30 mouse cellular contexts compared by ENCODE assay signal in the genomic region with DNA sequence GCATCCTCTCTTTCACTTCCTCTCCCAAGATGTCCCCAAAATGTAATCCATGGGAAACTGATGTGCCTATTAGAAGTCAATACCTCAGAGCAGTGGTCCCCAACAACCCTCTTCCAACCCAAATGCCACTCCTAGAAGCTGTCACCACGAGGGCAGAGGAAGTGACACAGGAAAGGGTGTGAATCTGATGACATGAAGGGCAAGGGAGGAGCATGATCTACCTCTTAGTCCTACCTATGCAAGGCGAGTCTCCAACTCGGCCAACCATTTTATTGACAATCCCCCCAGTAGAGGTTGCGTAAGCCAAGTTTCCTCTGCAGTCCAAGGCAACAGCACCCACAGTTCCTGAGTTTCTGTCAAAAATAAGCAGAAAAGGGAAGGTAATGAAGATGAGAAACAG. TPM values are rescaled to one million over a fixed set of nuclear protein-coding genes. Genes with fewer than 3 reads are reported as not detected.
DNase-seq lines count a peak whose midpoint lies in the region; ATAC-seq lines count a peak whose summit lies in the region.
"Had no signal": no experiment of that assay in that cellular context is flagged by ENCODE, and none has a peak within 500 bp of the region (broad histone marks: within the 10 kb centered on the region; RNA-seq: fewer than 3 reads in every experiment).

No protein-coding gene starts in this region.

- no peak for ATAC-seq in midbrain, embryonic 16.5 days
- peak; percentile 64 for ATAC-seq in megakaryocyte, adult 5-6 weeks (ENCODE audit: poor library complexity, severe bottlenecking)
- ATAC-seq: activated CD4-positive, CD25-positive, alpha-beta regulatory T cell, adult 4 months; forebrain, postnatal 0 days; hindbrain, embryonic 16.5 days; intestine, embryonic 15.5 days had no signal

- H3K4me1 ChIP-seq in midbrain, embryonic 10.5 days, result no peaks in the 10 kb centered on the region
- no peaks in the 10 kb centered on the region for H3K4me1 ChIP-seq in midbrain, embryonic 16.5 days (ENCODE audit: control insufficient read depth, insufficient read depth, low read length)
- H3K4me1 ChIP-seq: embryonic facial prominence, embryonic 12.5 days; embryonic facial prominence, embryonic 15.5 days; hindbrain, embryonic 10.5 days; hindbrain, embryonic 13.5 days; intestine, embryonic 15.5 days had no signal

- no peak overlapping the region for H3K9ac ChIP-seq in midbrain, embryonic 16.5 days (ENCODE audit: low read depth, low read length)
- H3K9ac ChIP-seq: embryonic facial prominence, embryonic 12.5 days; embryonic facial prominence, embryonic 15.5 days; forebrain, postnatal 0 days; hindbrain, embryonic 13.5 days; intestine, embryonic 15.5 days had no signal

- no peaks in the 10 kb centered on the region for H3K9me3 ChIP-seq in midbrain, embryonic 10.5 days (replicated peaks)
- H3K9me3 ChIP-seq in midbrain, embryonic 16.5 days (replicated peaks; ENCODE audit: control insufficient read depth, low read length, poor library complexity, severe bottlenecking), result no peaks in the 10 kb centered on the region
- H3K9me3 ChIP-seq: embryonic facial prominence, embryonic 12.5 days; embryonic facial prominence, embryonic 15.5 days; heart, embryonic 10.5 days; hindbrain, embryonic 10.5 days; hindbrain, embryonic 13.5 days; intestine, embryonic 15.5 days had no signal

- H3K4me3 ChIP-seq in midbrain, embryonic 10.5 days, result no peak overlapping the region
- H3K4me3 ChIP-seq in midbrain, embryonic 16.5 days (ENCODE audit: low read depth, low read length), result no peak overlapping the region
- H3K4me3 ChIP-seq: embryonic facial prominence, embryonic 12.5 days; embryonic facial prominence, embryonic 15.5 days; heart, adult 2 months; heart, embryonic 10.5 days; hindbrain, embryonic 10.5 days; hindbrain, embryonic 13.5 days; intestine, embryonic 15.5 days had no signal

- peak; percentile 74 for DNase-seq in heart, adult 11 months
- no peak for DNase-seq in heart, adult 18-20 months
- DNase-seq in midbrain, embryonic 10.5 days (ENCODE audit: low spot score), result peak; percentile 6
- no peak for DNase-seq in kidney, postnatal 10 days
- DNase-seq in spleen, postnatal 36 days (ENCODE audit: low spot score in 2 of 2), result no peak
- DNase-seq: adrenal gland, adult 8-10 months; adrenal gland, postnatal 36 days; cerebellum, adult 18-20 months; cerebellum, adult 9-11 months; cerebellum, postnatal 25 days; forebrain, postnatal 0 days; gastrocnemius, postnatal 10 days; gastrocnemius, postnatal 36 days; heart, adult 2 months had no signal

- H3K36me3 ChIP-seq in midbrain, embryonic 10.5 days, result 0 out of 2 replicates have a peak, but pooled peaks cover 9% of the 10 kb centered on the region
- H3K36me3 ChIP-seq in midbrain, embryonic 16.5 days (ENCODE audit: control insufficient read depth, insufficient read depth, low read length), result 0 out of 2 replicates have a peak, but pooled peaks cover 10% of the 10 kb centered on the region
- H3K36me3 ChIP-seq: intestine, embryonic 15.5 days had no signal

- no peaks in the 10 kb centered on the region for H3K27me3 ChIP-seq in midbrain, embryonic 10.5 days (ENCODE audit: low read depth, poor library complexity, severe bottlenecking)
- H3K27me3 ChIP-seq in midbrain, embryonic 16.5 days (ENCODE audit: control insufficient read depth, insufficient read depth, low read depth, low read length), result no peaks in the 10 kb centered on the region
- H3K27me3 ChIP-seq: embryonic facial prominence, embryonic 12.5 days; embryonic facial prominence, embryonic 15.5 days; hindbrain, embryonic 13.5 days; intestine, embryonic 15.5 days had no signal

- H3K4me2 ChIP-seq in midbrain, embryonic 16.5 days (ENCODE audit: low read length), result no peak overlapping the region
- H3K4me2 ChIP-seq: embryonic facial prominence, embryonic 12.5 days; embryonic facial prominence, embryonic 15.5 days; hindbrain, embryonic 13.5 days; intestine, embryonic 15.5 days had no signal

- WGBS in midbrain, embryonic 10.5 days, result 92% methylated on average over 4 of the region's 4 CpGs
- 94% methylated on average over 4 of the region's 4 CpGs for WGBS in midbrain, embryonic 16.5 days

- H3K27ac ChIP-seq in midbrain, embryonic 10.5 days (replicated peaks), result no peak overlapping the region
- no peak overlapping the region for H3K27ac ChIP-seq in midbrain, embryonic 16.5 days (ENCODE audit: low read length)
- H3K27ac ChIP-seq: embryonic facial prominence, embryonic 12.5 days; embryonic facial prominence, embryonic 15.5 days; heart, embryonic 10.5 days; hindbrain, embryonic 10.5 days; hindbrain, embryonic 13.5 days; intestine, embryonic 15.5 days had no signal

RNA-seq across cellular contexts. Expression of a gene that starts 19.2 kb away (rescaled TPM):
- 10 to 100 TPM; 33.8 to 36.0 TPM for total RNA-seq in heart, adult 18-20 months (2021)
- 14.8 and 16.8 TPM in 2 replicates for polyA plus RNA-seq in midbrain, embryonic 10.5 days (2016; fragmentation: Nextera tagmentation; extraction: Ambion mirVana)
- 30.3 and 31.8 TPM in 2 replicates for polyA plus RNA-seq in midbrain, embryonic 16.5 days (2015; fragmentation: Nextera tagmentation; extraction: Ambion mirVana)
- total RNA-seq in megakaryocyte, adult 5-6 weeks (2015), result 7.2 and 9.5 TPM in 2 replicates
- total RNA-seq in megakaryocyte, adult 5-6 weeks (2017), result 7.5 and 8.3 TPM in 2 replicates

RNA-seq across cellular contexts. Expression of a gene that starts 28.5 kb away (rescaled TPM):
- total RNA-seq in heart, adult 18-20 months (2021), result 10 to 100 TPM in 1 of 2 experiments, not detected in 1; 80.4 TPM
- not detected in 2 replicates for polyA plus RNA-seq in midbrain, embryonic 10.5 days (2016; fragmentation: Nextera tagmentation; extraction: Ambion mirVana)
- not detected in 2 replicates for polyA plus RNA-seq in midbrain, embryonic 16.5 days (2015; fragmentation: Nextera tagmentation; extraction: Ambion mirVana)
- total RNA-seq in megakaryocyte, adult 5-6 weeks (2015), result 0.82 and 1.5 TPM in 2 replicates
- total RNA-seq in megakaryocyte, adult 5-6 weeks (2017), result 1.6 TPM in 1 of 2 replicates, not detected in the other
- total RNA-seq: adrenal gland, postnatal 36 days; common myeloid progenitor, adult 5-6 weeks; ES-E14; forebrain, postnatal 0 days; gastrocnemius, postnatal 36 days had no signal
- polyA plus RNA-seq: activated CD4-positive, CD25-positive, alpha-beta regulatory T cell, adult 4 months; C2C12; embryonic facial prominence, embryonic 12.5 days; forebrain, embryonic 11.5 days; forebrain, embryonic 14.5 days; forebrain, postnatal 0 days; heart, embryonic 10.5 days; heart, embryonic 14.5 days; hindbrain, embryonic 10.5 days; hindbrain, embryonic 13.5 days; hindbrain, embryonic 16.5 days; intestine, embryonic 15.5 days had no signal

Comparison
In these comparisons a context has a peak if more than half of its experiments do, and no peak if none do; other contexts are left out.
1. DNase-seq: peak in heart, adult 11 months (single experiment) and midbrain, embryonic 10.5 days (single experiment); none in heart, adult 18-20 months (0 of 2), kidney, postnatal 10 days (single experiment) and spleen, postnatal 36 days (0 of 2).